Mouse (Mus musculus): ENCODE results near the gene C1qc. TPM values are rescaled to one million over a fixed set of nuclear protein-coding genes. Genes with fewer than 3 reads are reported as not detected.

The C1qc gene
- 15.3 and 25.2 TPM in 2 replicates for polyA plus RNA-seq (2014; fragmentation: Nextera tagmentation; extraction: Ambion mirVana)

- Histone ChIP-seq H3K27ac (ENCODE audit: low read depth, low read length) (no peak within 1 kb of the TSS), H3K9ac (replicated peaks; ENCODE audit: low read depth, low read length) (no peak within 1 kb of the TSS), H3K4me2 (ENCODE audit: low read depth, low read length) (no peak within 1 kb of the TSS), H3K27me3 (ENCODE audit: control insufficient read depth, insufficient read depth, low read length) (peaks cover 6% of the 10 kb centered on the region; the same call in 1 of the 2 replicates), H3K4me1 (ENCODE audit: control insufficient read depth, insufficient read depth, low read length) (0 out of 2 replicates have a peak, but pooled peaks cover 3% of the 10 kb centered on the region), H3K4me3 (ENCODE audit: low read depth, low read length) (no peak within 1 kb of the TSS), H3K9me3 (ENCODE audit: control insufficient read depth, low read length) (no peaks in the 10 kb centered on the region), H3K36me3 (ENCODE audit: control insufficient read depth, insufficient read depth, low read length) (no peaks in the 10 kb centered on the region)
- no peak for ATAC-seq (ENCODE audit: low read depth)
- WGBS: 61% methylated on average over 5 of the region's 5 CpGs
Measured at GRCm38 (mm10) chr4:136892811-136893210, at the start of gene C1qc. C1qc (minus strand) TSS chr4:136893065.

- no peak overlapping the region for H3K9ac ChIP-seq (replicated peaks; ENCODE audit: low read depth, low read length)
- H3K4me1 ChIP-seq (ENCODE audit: control insufficient read depth, insufficient read depth, low read length): peaks cover 6% of the 10 kb centered on the region
- H3K4me3 ChIP-seq (ENCODE audit: low read depth, low read length): no peak overlapping the region
- no peaks in the 10 kb centered on the region for H3K27me3 ChIP-seq (ENCODE audit: control insufficient read depth, insufficient read depth, low read length)
- WGBS: 83% methylated on average over 5 of the region's 5 CpGs
- no peaks in the 10 kb centered on the region for H3K9me3 ChIP-seq (ENCODE audit: control insufficient read depth, low read length)
- H3K4me2 ChIP-seq (ENCODE audit: low read depth, low read length): no peak overlapping the region
- no peak for ATAC-seq (ENCODE audit: low read depth)
- no peak overlapping the region for H3K27ac ChIP-seq (ENCODE audit: low read depth, low read length)
- H3K36me3 ChIP-seq (ENCODE audit: control insufficient read depth, insufficient read depth, low read length): no peaks in the 10 kb centered on the region
Measured at GRCm38 (mm10) chr4:136937935-136938334, 45.1 kb upstream of the C1qc start.

GRCm38 (mm10) chr4:136937344-136937743 lies 44.5 kb upstream of the C1qc start:
- H3K36me3 ChIP-seq (ENCODE audit: control insufficient read depth, insufficient read depth, low read length): no peaks in the 10 kb centered on the region
- no peak overlapping the region for H3K27ac ChIP-seq (ENCODE audit: low read depth, low read length)
- H3K4me2 ChIP-seq (ENCODE audit: low read depth, low read length): no peak overlapping the region
- no peak for ATAC-seq (ENCODE audit: low read depth)
- H3K4me3 ChIP-seq (ENCODE audit: low read depth, low read length): no peak overlapping the region
- no peaks in the 10 kb centered on the region for H3K27me3 ChIP-seq (ENCODE audit: control insufficient read depth, insufficient read depth, low read length)
- 0 out of 2 replicates have a peak, but pooled peaks cover under 1% of the 10 kb centered on the region for H3K4me1 ChIP-seq (ENCODE audit: control insufficient read depth, insufficient read depth, low read length)
- H3K9ac ChIP-seq (replicated peaks; ENCODE audit: low read depth, low read length): no peak overlapping the region
- no peaks in the 10 kb centered on the region for H3K9me3 ChIP-seq (ENCODE audit: control insufficient read depth, low read length)
- WGBS: 80% methylated on average over 4 of the region's 4 CpGs

GRCm38 (mm10) chr4:136934746-136935613 lies 42.1 kb upstream of the C1qc start:
- H3K36me3 ChIP-seq (ENCODE audit: control insufficient read depth, insufficient read depth, low read length): no peaks in the 10 kb centered on the region
- 55% methylated on average over 18 of the region's 18 CpGs for WGBS
- no peak overlapping the region for H3K4me2 ChIP-seq (ENCODE audit: low read depth, low read length)
- no peak for ATAC-seq (ENCODE audit: low read depth)
- H3K9me3 ChIP-seq (ENCODE audit: control insufficient read depth, low read length): no peaks in the 10 kb centered on the region
- no peak overlapping the region for H3K4me3 ChIP-seq (ENCODE audit: low read depth, low read length)
- no peaks in the 10 kb centered on the region for H3K4me1 ChIP-seq (ENCODE audit: control insufficient read depth, insufficient read depth, low read length)
- H3K27ac ChIP-seq (ENCODE audit: low read depth, low read length): no peak overlapping the region
- H3K9ac ChIP-seq (replicated peaks; ENCODE audit: low read depth, low read length): no peak overlapping the region
- H3K27me3 ChIP-seq (ENCODE audit: control insufficient read depth, insufficient read depth, low read length): no peaks in the 10 kb centered on the region

GRCm38 (mm10) chr4:136930474-136930873 lies 37.6 kb upstream of the C1qc start:
- Histone ChIP-seq H3K4me2 (ENCODE audit: low read depth, low read length) (no peak overlapping the region), H3K9ac (replicated peaks; ENCODE audit: low read depth, low read length) (0 out of 2 replicates have a peak overlapping the region, but pooled peaks have one; percentile 2), H3K27me3 (ENCODE audit: control insufficient read depth, insufficient read depth, low read length) (no peaks in the 10 kb centered on the region), H3K36me3 (ENCODE audit: control insufficient read depth, insufficient read depth, low read length) (no peaks in the 10 kb centered on the region), H3K9me3 (ENCODE audit: control insufficient read depth, low read length) (no peaks in the 10 kb centered on the region), H3K4me1 (ENCODE audit: control insufficient read depth, insufficient read depth, low read length) (peaks cover 7% of the 10 kb centered on the region; the same call in 1 of the 2 replicates), H3K27ac (ENCODE audit: low read depth, low read length) (no peak overlapping the region), H3K4me3 (ENCODE audit: low read depth, low read length) (no peak overlapping the region)
- 88% methylated on average over 8 of the region's 8 CpGs for WGBS
- ATAC-seq (ENCODE audit: low read depth): no peak

- no peak overlapping the region for H3K9ac ChIP-seq (replicated peaks; ENCODE audit: low read depth, low read length)
- H3K27ac ChIP-seq (ENCODE audit: low read depth, low read length): no peak overlapping the region
- no peak for ATAC-seq (ENCODE audit: low read depth)
- no peak overlapping the region for H3K4me3 ChIP-seq (ENCODE audit: low read depth, low read length)
- H3K4me1 ChIP-seq (ENCODE audit: control insufficient read depth, insufficient read depth, low read length): peaks cover 7% of the 10 kb centered on the region; the same call in 1 of the 2 replicates
- 8% methylated on average over 5 of the region's 5 CpGs for WGBS
- H3K9me3 ChIP-seq (ENCODE audit: control insufficient read depth, low read length): no peaks in the 10 kb centered on the region
- no peaks in the 10 kb centered on the region for H3K36me3 ChIP-seq (ENCODE audit: control insufficient read depth, insufficient read depth, low read length)
- no peaks in the 10 kb centered on the region for H3K27me3 ChIP-seq (ENCODE audit: control insufficient read depth, insufficient read depth, low read length)
- no peak overlapping the region for H3K4me2 ChIP-seq (ENCODE audit: low read depth, low read length)
Measured at GRCm38 (mm10) chr4:136928928-136929327, 36.1 kb upstream of the C1qc start.

GRCm38 (mm10) chr4:136925804-136926203 lies 32.9 kb upstream of the C1qc start:
- no peak for ATAC-seq (ENCODE audit: low read depth)
- no peaks in the 10 kb centered on the region for H3K27me3 ChIP-seq (ENCODE audit: control insufficient read depth, insufficient read depth, low read length)
- no peak overlapping the region for H3K9ac ChIP-seq (replicated peaks; ENCODE audit: low read depth, low read length)
- peaks cover 7% of the 10 kb centered on the region; the same call in 1 of the 2 replicates for H3K4me1 ChIP-seq (ENCODE audit: control insufficient read depth, insufficient read depth, low read length)
- 8% methylated on average over 15 of the region's 15 CpGs for WGBS
- H3K9me3 ChIP-seq (ENCODE audit: control insufficient read depth, low read length): no peaks in the 10 kb centered on the region
- H3K4me2 ChIP-seq (ENCODE audit: low read depth, low read length): no peak overlapping the region
- no peaks in the 10 kb centered on the region for H3K36me3 ChIP-seq (ENCODE audit: control insufficient read depth, insufficient read depth, low read length)
- peak overlapping the region; percentile 80 for H3K27ac ChIP-seq (ENCODE audit: low read depth, low read length)
- H3K4me3 ChIP-seq (ENCODE audit: low read depth, low read length): no peak overlapping the region

GRCm38 (mm10) chr4:136924529-136924928 lies 31.7 kb upstream of the C1qc start:
- Histone ChIP-seq H3K36me3 (ENCODE audit: control insufficient read depth, insufficient read depth, low read length) (no peaks in the 10 kb centered on the region), H3K4me2 (ENCODE audit: low read depth, low read length) (no peak overlapping the region), H3K4me3 (ENCODE audit: low read depth, low read length) (no peak overlapping the region), H3K27me3 (ENCODE audit: control insufficient read depth, insufficient read depth, low read length) (no peaks in the 10 kb centered on the region), H3K9me3 (ENCODE audit: control insufficient read depth, low read length) (no peaks in the 10 kb centered on the region), H3K27ac (ENCODE audit: low read depth, low read length) (no peak overlapping the region), H3K9ac (replicated peaks; ENCODE audit: low read depth, low read length) (no peak overlapping the region), H3K4me1 (ENCODE audit: control insufficient read depth, insufficient read depth, low read length) (peaks cover 7% of the 10 kb centered on the region; the same call in 1 of the 2 replicates)
- 6% methylated on average over 6 of the region's 6 CpGs for WGBS
- ATAC-seq (ENCODE audit: low read depth): no peak

- 85% methylated on average over 3 of the region's 3 CpGs for WGBS
- H3K27ac ChIP-seq (ENCODE audit: low read depth, low read length): no peak overlapping the region
- no peaks in the 10 kb centered on the region for H3K9me3 ChIP-seq (ENCODE audit: control insufficient read depth, low read length)
- H3K27me3 ChIP-seq (ENCODE audit: control insufficient read depth, insufficient read depth, low read length): no peaks in the 10 kb centered on the region
- no peaks in the 10 kb centered on the region for H3K36me3 ChIP-seq (ENCODE audit: control insufficient read depth, insufficient read depth, low read length)
- no peak overlapping the region for H3K9ac ChIP-seq (replicated peaks; ENCODE audit: low read depth, low read length)
- no peak overlapping the region for H3K4me2 ChIP-seq (ENCODE audit: low read depth, low read length)
- peaks cover 14% of the 10 kb centered on the region for H3K4me1 ChIP-seq (ENCODE audit: control insufficient read depth, insufficient read depth, low read length)
- H3K4me3 ChIP-seq (ENCODE audit: low read depth, low read length): no peak overlapping the region
- ATAC-seq (ENCODE audit: low read depth): no peak
Measured at GRCm38 (mm10) chr4:136919526-136919925, 26.7 kb upstream of the C1qc start.
